8 mouse cellular contexts compared by ENCODE assay signal in genomic region chr11:117848985-117849671, GRCm38 (mm10). TPM values are rescaled to one million over a fixed set of nuclear protein-coding genes. Genes with fewer than 3 reads are reported as not detected.
A peak's percentile ranks its signal among the peaks of the same experiment; 100 is the strongest.
DNase-seq lines count a peak whose midpoint lies in the region; ATAC-seq and TF ChIP-seq lines count a peak whose summit lies in the region.

Gene Birc5, plus strand, starts transcription at chr11:117849251.

- ATAC-seq in megakaryocyte, adult 5-6 weeks (ENCODE audit: poor library complexity, severe bottlenecking) = peak; percentile 98

- H3K4me3 ChIP-seq in cortical plate, adult 2 months (ENCODE audit: insufficient read depth, low read length) = peak within 1 kb of the TSS; percentile 53

- peak; percentile 95 for DNase-seq in adipocyte (ENCODE audit: low spot score)
- DNase-seq in gastrocnemius, adult 8-10 months (ENCODE audit: low spot score in 2 of 2) = peak; percentile 93 to 96
- peak; percentile 98 for DNase-seq in induced T-regulatory cell, adult 2 months (ENCODE audit: low read depth)
- peak; percentile 89 to 94 for DNase-seq in left cerebral cortex, adult 8-10 months (ENCODE audit: low spot score in 2 of 2)
- DNase-seq in right cerebral cortex, adult 18-20 months = peak; percentile 96
- DNase-seq in urinary bladder, adult 2 months (ENCODE audit: low spot score) = peak; percentile 86

- H3K27ac ChIP-seq in cortical plate, adult 2 months (ENCODE audit: insufficient read depth, low read length) = peak within 1 kb of the TSS; percentile 49

- peak; percentile 94 for TF ChIP-seq POLR2A in cortical plate, adult 2 months (IDR thresholded peaks at IDR 0.05; ENCODE audit: extremely low read depth, insufficient read depth, low read length)

- H3K4me1 ChIP-seq in cortical plate, adult 2 months (ENCODE audit: control insufficient read depth, insufficient read depth, low read length) = no peaks in the 10 kb centered on the region

- TF ChIP-seq CTCF in cortical plate, adult 2 months (IDR thresholded peaks at IDR 0.05; ENCODE audit: extremely low read depth, insufficient read depth, low read length) = no peak

RNA-seq across cellular contexts. Expression of gene Birc5, which starts in this region (rescaled TPM):
- polyA plus RNA-seq in cortical plate, adult 2 months (2012; rRNA removed) = 2.2 TPM in 2 replicates
- total RNA-seq in gastrocnemius, adult 8-10 months (2022) = under 1 TPM in 1 of 4 experiments, not detected in 3; 0.24 TPM
- 1 to 10 TPM in 1 of 4 experiments, under 1 TPM in 3; 0.14 to 1.3 (median 0.72) TPM for total RNA-seq in left cerebral cortex, adult 8-10 months (2022)
- total RNA-seq in megakaryocyte, adult 5-6 weeks (2015) = 220 and 258 TPM in 2 replicates
- 232 and 240 TPM in 2 replicates for total RNA-seq in megakaryocyte, adult 5-6 weeks (2017)
- 3.3 and 4.3 TPM in 2 replicates for polyA plus RNA-seq in urinary bladder, adult 2 months (2012; rRNA removed)

Comparison
In these comparisons a context has a peak if more than half of its experiments do, and no peak if none do; other contexts are left out.
1. Peak in every context shown above with its lines: DNase-seq, ATAC-seq, H3K4me3 ChIP-seq and H3K27ac ChIP-seq.
2. RNA of gene Birc5 (total RNA-seq): 220 to 258 TPM in megakaryocyte, adult 5-6 weeks; 0.14 to 1.3 TPM in left cerebral cortex, adult 8-10 months and 0.24 TPM in gastrocnemius, adult 8-10 months; every median in the first group is over 10 times any median in the second.
3. Peak in DNase-seq in gastrocnemius, adult 8-10 months; RNA of the gene not detected or under 1 TPM.